Mouse (Mus musculus): ENCODE data around the gene Prpf4. TPM values are rescaled to one million over a fixed set of nuclear protein-coding genes. Genes with fewer than 3 reads are reported as not detected.

The Prpf4 gene
- polyA plus RNA-seq, 1 experiment = 0.17 TPM

- peaks cover 41% of the 10 kb centered on the region for H3K4me1 ChIP-seq (ENCODE audit: control insufficient read depth)
- TF ChIP-seq TAL1 (IDR thresholded peaks at IDR 0.05; ENCODE audit: low read length) (no peak), GATA1 (IDR thresholded peaks at IDR 0.05; ENCODE audit: low read length) (no peak)
- H3K9me3 ChIP-seq (ENCODE audit: control insufficient read depth, low read length) = no peaks in the 10 kb centered on the region
- peaks cover 35% of the 10 kb centered on the region for H3K36me3 ChIP-seq (ENCODE audit: control insufficient read depth)
- 0 out of 2 replicates have a peak, but pooled peaks cover 2% of the 10 kb centered on the region for H3K27me3 ChIP-seq (ENCODE audit: control insufficient read depth)
- H3K4me3 ChIP-seq (replicated peaks) = no peak overlapping the region
Observed at GRCm38 (mm10) chr4:62427978-62428758, 19.6 kb downstream of the Prpf4 start.

- H3K4me1 ChIP-seq (ENCODE audit: control insufficient read depth) = peaks cover 43% of the 10 kb centered on the region
- no peaks in the 10 kb centered on the region for H3K9me3 ChIP-seq (ENCODE audit: control insufficient read depth, low read length)
- no peak for TF ChIP-seq GATA1 (IDR thresholded peaks at IDR 0.05; ENCODE audit: low read length)
- TF ChIP-seq TAL1 (IDR thresholded peaks at IDR 0.05; ENCODE audit: low read length) = no peak
- H3K4me3 ChIP-seq (replicated peaks) = no peak overlapping the region
- H3K36me3 ChIP-seq (ENCODE audit: control insufficient read depth) = peaks cover 21% of the 10 kb centered on the region
- H3K27me3 ChIP-seq (ENCODE audit: control insufficient read depth) = 0 out of 2 replicates have a peak, but pooled peaks cover 2% of the 10 kb centered on the region
Observed at GRCm38 (mm10) chr4:62429616-62430015, 21.0 kb downstream of the Prpf4 start.

- Histone ChIP-seq H3K27me3 (ENCODE audit: control insufficient read depth) (0 out of 2 replicates have a peak, but pooled peaks cover 2% of the 10 kb centered on the region), H3K4me1 (ENCODE audit: control insufficient read depth) (peaks cover 43% of the 10 kb centered on the region), H3K36me3 (ENCODE audit: control insufficient read depth) (peaks cover 10% of the 10 kb centered on the region), H3K9me3 (ENCODE audit: control insufficient read depth, low read length) (no peaks in the 10 kb centered on the region), H3K4me3 (replicated peaks) (no peak overlapping the region)
- no peak for TF ChIP-seq TAL1 (IDR thresholded peaks at IDR 0.05; ENCODE audit: low read length)
- no peak for TF ChIP-seq GATA1 (IDR thresholded peaks at IDR 0.05; ENCODE audit: low read length)
Observed at GRCm38 (mm10) chr4:62430678-62431077, 22.1 kb downstream of the Prpf4 start.

GRCm38 (mm10) chr4:62431522-62431921, 22.9 kb downstream of the Prpf4 start:
- Histone ChIP-seq H3K36me3 (ENCODE audit: control insufficient read depth) (peaks cover 3% of the 10 kb centered on the region; the same call in 1 of the 2 replicates), H3K27me3 (ENCODE audit: control insufficient read depth) (0 out of 2 replicates have a peak, but pooled peaks cover 2% of the 10 kb centered on the region), H3K9me3 (ENCODE audit: control insufficient read depth, low read length) (no peaks in the 10 kb centered on the region), H3K4me1 (ENCODE audit: control insufficient read depth) (peaks cover 43% of the 10 kb centered on the region), H3K4me3 (replicated peaks) (no peak overlapping the region)
- TF ChIP-seq GATA1 (IDR thresholded peaks at IDR 0.05; ENCODE audit: low read length) = no peak
- no peak for TF ChIP-seq TAL1 (IDR thresholded peaks at IDR 0.05; ENCODE audit: low read length)

- no peaks in the 10 kb centered on the region for H3K36me3 ChIP-seq (ENCODE audit: control insufficient read depth)
- H3K9me3 ChIP-seq (ENCODE audit: control insufficient read depth, low read length) = no peaks in the 10 kb centered on the region
- H3K4me3 ChIP-seq (replicated peaks) = no peak overlapping the region
- TF ChIP-seq GATA1 (IDR thresholded peaks at IDR 0.05; ENCODE audit: low read length) (no peak), TAL1 (IDR thresholded peaks at IDR 0.05; ENCODE audit: low read length) (no peak)
- H3K4me1 ChIP-seq (ENCODE audit: control insufficient read depth) = peaks cover 28% of the 10 kb centered on the region
- no peaks in the 10 kb centered on the region for H3K27me3 ChIP-seq (ENCODE audit: control insufficient read depth)
Observed at GRCm38 (mm10) chr4:62433939-62434870, 25.6 kb downstream of the Prpf4 start.

GRCm38 (mm10) chr4:62435081-62435480, 26.5 kb downstream of the Prpf4 start, which contains the start of gene Rnf183:
TSS of gene Rnf183 (minus strand) at chr4:62435252.
- Histone ChIP-seq H3K4me3 (replicated peaks) (no peak within 1 kb of the TSS), H3K36me3 (ENCODE audit: control insufficient read depth) (no peaks in the 10 kb centered on the region), H3K9me3 (ENCODE audit: control insufficient read depth, low read length) (no peaks in the 10 kb centered on the region), H3K27me3 (ENCODE audit: control insufficient read depth) (no peaks in the 10 kb centered on the region), H3K4me1 (ENCODE audit: control insufficient read depth) (peaks cover 25% of the 10 kb centered on the region)
- TF ChIP-seq TAL1 (IDR thresholded peaks at IDR 0.05; ENCODE audit: low read length) (no peak), GATA1 (IDR thresholded peaks at IDR 0.05; ENCODE audit: low read length) (no peak)

- Histone ChIP-seq H3K27me3 (ENCODE audit: control insufficient read depth) (no peaks in the 10 kb centered on the region), H3K4me3 (replicated peaks) (no peak overlapping the region), H3K36me3 (ENCODE audit: control insufficient read depth) (no peaks in the 10 kb centered on the region), H3K4me1 (ENCODE audit: control insufficient read depth) (peaks cover 5% of the 10 kb centered on the region), H3K9me3 (ENCODE audit: control insufficient read depth, low read length) (no peaks in the 10 kb centered on the region; the same call in 1 of the 2 replicates)
- TF ChIP-seq TAL1 (IDR thresholded peaks at IDR 0.05; ENCODE audit: low read length) (no peak), GATA1 (IDR thresholded peaks at IDR 0.05; ENCODE audit: low read length) (no peak)
Observed at GRCm38 (mm10) chr4:62437256-62437778, 28.7 kb downstream of the Prpf4 start.

GRCm38 (mm10) chr4:62437871-62438270, 29.3 kb downstream of the Prpf4 start:
- H3K9me3 ChIP-seq (ENCODE audit: control insufficient read depth, low read length) = no peaks in the 10 kb centered on the region; the same call in 1 of the 2 replicates
- no peaks in the 10 kb centered on the region for H3K27me3 ChIP-seq (ENCODE audit: control insufficient read depth)
- no peak overlapping the region for H3K4me3 ChIP-seq (replicated peaks)
- peaks cover 2% of the 10 kb centered on the region for H3K4me1 ChIP-seq (ENCODE audit: control insufficient read depth)
- TF ChIP-seq GATA1 (IDR thresholded peaks at IDR 0.05; ENCODE audit: low read length) (no peak), TAL1 (IDR thresholded peaks at IDR 0.05; ENCODE audit: low read length) (no peak)
- H3K36me3 ChIP-seq (ENCODE audit: control insufficient read depth) = no peaks in the 10 kb centered on the region
